Mouse (Mus musculus): ENCODE data around the gene Nhlrc2.
"Not testable (repeated sequence)": the region's sequence is repeated elsewhere in the genome, so short reads cannot be mapped to it uniquely, and the experiment has no call there.

Nhlrc2 gene

GRCm38 (mm10) chr19:56548230-56549032 is at the start of gene Nhlrc2:
Gene Nhlrc2 (plus strand): TSS chr19:56548261.
- DNase-seq (ENCODE audit: low read depth, low spot score), result peak; percentile 71

- not testable (repeated sequence) for DNase-seq (ENCODE audit: low read depth, low spot score)
Observed at GRCm38 (mm10) chr19:56503069-56503468, 45.0 kb upstream of the Nhlrc2 start.

GRCm38 (mm10) chr19:56503525-56503924 is 44.5 kb upstream of the Nhlrc2 start:
- not testable (repeated sequence) for DNase-seq (ENCODE audit: low read depth, low spot score)

GRCm38 (mm10) chr19:56511207-56511606 is 36.9 kb upstream of the Nhlrc2 start:
- DNase-seq (ENCODE audit: low read depth, low spot score), result not testable (repeated sequence)

- DNase-seq (ENCODE audit: low read depth, low spot score), result not testable (repeated sequence)
Observed at GRCm38 (mm10) chr19:56513527-56513926, 34.5 kb upstream of the Nhlrc2 start.

GRCm38 (mm10) chr19:56519408-56519807 is 28.7 kb upstream of the Nhlrc2 start:
- not testable (repeated sequence) for DNase-seq (ENCODE audit: low read depth, low spot score)

GRCm38 (mm10) chr19:56530529-56530928 is 17.5 kb upstream of the Nhlrc2 start:
- not testable (repeated sequence) for DNase-seq (ENCODE audit: low read depth, low spot score)

GRCm38 (mm10) chr19:56531251-56531650 is 16.8 kb upstream of the Nhlrc2 start:
- no peak for DNase-seq (ENCODE audit: low read depth, low spot score)

GRCm38 (mm10) chr19:56533291-56534071 is 14.6 kb upstream of the Nhlrc2 start:
- DNase-seq (ENCODE audit: low read depth, low spot score), result no peak

- DNase-seq (ENCODE audit: low read depth, low spot score), result no peak
Observed at GRCm38 (mm10) chr19:56534337-56534736, 13.7 kb upstream of the Nhlrc2 start.

GRCm38 (mm10) chr19:56535064-56535463 is 13.0 kb upstream of the Nhlrc2 start:
- DNase-seq (ENCODE audit: low read depth, low spot score), result no peak

- DNase-seq (ENCODE audit: low read depth, low spot score), result no peak
Observed at GRCm38 (mm10) chr19:56535765-56536164, 12.3 kb upstream of the Nhlrc2 start.

GRCm38 (mm10) chr19:56543320-56543719 is 4.7 kb upstream of the Nhlrc2 start:
- no peak for DNase-seq (ENCODE audit: low read depth, low spot score)

GRCm38 (mm10) chr19:56544681-56545388 is 3.2 kb upstream of the Nhlrc2 start:
- DNase-seq (ENCODE audit: low read depth, low spot score), result no peak

- DNase-seq (ENCODE audit: low read depth, low spot score), result no peak
Observed at GRCm38 (mm10) chr19:56546031-56546430, 2.0 kb upstream of the Nhlrc2 start.

- DNase-seq (ENCODE audit: low read depth, low spot score), result no peak
Observed at GRCm38 (mm10) chr19:56547456-56548229, 418 bp upstream of the Nhlrc2 start, which contains the start of gene Dclre1a. Gene Dclre1a (minus strand): TSS chr19:56548222.

- no peak for DNase-seq (ENCODE audit: low read depth, low spot score)
Observed at GRCm38 (mm10) chr19:56549033-56549680, 1.1 kb downstream of the Nhlrc2 start.

- no peak for DNase-seq (ENCODE audit: low read depth, low spot score)
Observed at GRCm38 (mm10) chr19:56553177-56553576, 5.1 kb downstream of the Nhlrc2 start.

- DNase-seq (ENCODE audit: low read depth, low spot score), result no peak
Observed at GRCm38 (mm10) chr19:56555972-56556371, 7.9 kb downstream of the Nhlrc2 start.

GRCm38 (mm10) chr19:56562433-56563138 is 14.5 kb downstream of the Nhlrc2 start:
- DNase-seq (ENCODE audit: low read depth, low spot score), result no peak

Measured in brain, embryonic 18.5 days (tissue).